Mouse (Mus musculus): Measurements from ENCODE around the gene Sash1. TPM values are rescaled to one million over a fixed set of nuclear protein-coding genes. Genes with fewer than 3 reads are reported as not detected.

Gene Sash1
- total RNA-seq (2021), result 10 to 100 TPM; 55.8 to 57.3 TPM

GRCm38 (mm10) chr10:8885630-8886527, at the start of gene Sash1:
Gene Sash1 (minus strand): TSS chr10:8886070.
- DNase-seq, result peak; percentile 89

GRCm38 (mm10) chr10:8935601-8936000, 49.7 kb upstream of the Sash1 start:
- peak; percentile 31 for DNase-seq

- no peak for DNase-seq
Observed at GRCm38 (mm10) chr10:8933451-8934372, 47.8 kb upstream of the Sash1 start.

GRCm38 (mm10) chr10:8931548-8932240, 45.8 kb upstream of the Sash1 start:
- no peak for DNase-seq

GRCm38 (mm10) chr10:8930672-8931071, 44.8 kb upstream of the Sash1 start:
- no peak for DNase-seq

GRCm38 (mm10) chr10:8928775-8929647, 43.1 kb upstream of the Sash1 start:
- no peak for DNase-seq

GRCm38 (mm10) chr10:8928261-8928660, 42.4 kb upstream of the Sash1 start:
- no peak for DNase-seq

GRCm38 (mm10) chr10:8926906-8927305, 41.0 kb upstream of the Sash1 start:
- DNase-seq, result no peak

GRCm38 (mm10) chr10:8926295-8926694, 40.4 kb upstream of the Sash1 start:
- no peak for DNase-seq

GRCm38 (mm10) chr10:8925299-8925698, 39.4 kb upstream of the Sash1 start:
- no peak for DNase-seq

- peak; percentile 37 for DNase-seq
Observed at GRCm38 (mm10) chr10:8921098-8921693, 35.3 kb upstream of the Sash1 start.

- DNase-seq, result no peak
Observed at GRCm38 (mm10) chr10:8917798-8918197, 31.9 kb upstream of the Sash1 start.

GRCm38 (mm10) chr10:8917350-8917749, 31.5 kb upstream of the Sash1 start:
- DNase-seq, result no peak

GRCm38 (mm10) chr10:8915755-8916154, 29.9 kb upstream of the Sash1 start:
- DNase-seq, result no peak

GRCm38 (mm10) chr10:8913904-8914303, 28.0 kb upstream of the Sash1 start:
- DNase-seq, result no peak

- peak; percentile 32 for DNase-seq
Observed at GRCm38 (mm10) chr10:8912706-8913275, 26.9 kb upstream of the Sash1 start.

- DNase-seq, result no peak
Observed at GRCm38 (mm10) chr10:8912213-8912612, 26.3 kb upstream of the Sash1 start.

GRCm38 (mm10) chr10:8910237-8910990, 24.5 kb upstream of the Sash1 start:
- no peak for DNase-seq

GRCm38 (mm10) chr10:8903086-8903485, 17.2 kb upstream of the Sash1 start:
- no peak for DNase-seq

GRCm38 (mm10) chr10:8902412-8902811, 16.5 kb upstream of the Sash1 start:
- no peak for DNase-seq
